Mouse (Mus musculus) heart, adult 2 months (tissue): Measurements from ENCODE around the gene Lrrc4c.

ENCODE experiments used
- CTCF ChIP-seq: fragments of 200-600 bp; IDR thresholded peaks from 2 replicates; pipeline ENCODE4 v1.8.1; 2022; ENCODE audit warnings: antibody characterized with exemption, mild to moderate bottlenecking, moderate library complexity
- EP300 ChIP-seq: fragments of 200-500 bp; IDR thresholded peaks from 2 replicates; pipeline ENCODE4 v1.6.1; 2011; ENCODE audit warnings: low read depth, low read length, control low read depth; ENCODE audit not compliant: insufficient read depth
- POLR2A ChIP-seq: fragments of 200-500 bp; IDR thresholded peaks from 2 replicates; pipeline ENCODE4 v1.6.1; 2011; ENCODE audit warnings: mild to moderate bottlenecking, low read depth, low read length, control low read depth; ENCODE audit not compliant: insufficient read depth

- no peak for TF ChIP-seq EP300
- TF ChIP-seq CTCF, result no peak
- no peak for TF ChIP-seq POLR2A
Observed at GRCm38 (mm10) chr2:97018319-97018718, 700.4 kb downstream of the Lrrc4c start.
